Mouse (Mus musculus) hindbrain, embryonic 12.5 days (tissue): ENCODE data around the gene Tjp3. TPM values are rescaled to one million over a fixed set of nuclear protein-coding genes. Genes with fewer than 3 reads are reported as not detected.

ENCODE experiments used
- ATAC-seq: fragments of 200-750 bp; cut with Nextera tagmentation; 2 replicates; pipeline ENCODE4 v1.8.0; 2017; ENCODE audit warnings: moderate TSS enrichment; ENCODE audit not compliant: low FRiP score
- H3K27ac ChIP-seq: fragments of 300-500 bp; sonication (generic); 2 replicates; pipeline ENCODE4 v1.5.1; 2016; ENCODE audit warnings: mild to moderate bottlenecking
- H3K27me3 ChIP-seq: fragments of 300-500 bp; sonication (generic); 2 replicates; pipeline ENCODE4 v1.6.1; 2016; ENCODE audit warnings: mild to moderate bottlenecking
- H3K36me3 ChIP-seq: fragments of 300-500 bp; sonication (generic); 2 replicates; pipeline ENCODE4 v1.6.1; 2016; ENCODE audit warnings: mild to moderate bottlenecking
- H3K4me1 ChIP-seq: fragments of 300-500 bp; sonication (generic); 2 replicates; pipeline ENCODE4 v1.6.1; 2016
- H3K4me2 ChIP-seq: fragments of 300-500 bp; sonication (generic); replicated peaks from 2 replicates; pipeline ENCODE4 v1.6.1; 2016; ENCODE audit warnings: mild to moderate bottlenecking
- H3K4me3 ChIP-seq: fragments of 300-500 bp; sonication (generic); 2 replicates; pipeline ENCODE4 v1.5.1; 2016; ENCODE audit warnings: mild to moderate bottlenecking
- H3K9ac ChIP-seq: fragments of 300-500 bp; sonication (generic); 2 replicates; pipeline ENCODE4 v1.6.1; 2016; ENCODE audit warnings: mild to moderate bottlenecking, moderate library complexity
- H3K9me3 ChIP-seq: fragments of 300-500 bp; sonication (generic); replicated peaks from 2 replicates; pipeline ENCODE4 v1.6.1; 2016; ENCODE audit warnings: mild to moderate bottlenecking
- WGBS: fragments of 180-500 bp; shearing (Covaris S2); methylation state at CpG from one replicate; pipeline ENCODE4 v1.1.7; 2016; 5-methylcytosine and 5-hydroxymethylcytosine counted together
- polyA plus RNA-seq: library from polyadenylated mRNA; unstranded; fragments of >200 nt; fragmentation: Nextera tagmentation; extraction: Ambion mirVana; gene quantifications from 2 replicates; pipeline ENCODE4 v1.2.1, GENCODE M21; 2016

Tjp3 gene
- polyA plus RNA-seq, 1 experiment from 2014 or later: 6.8 TPM

GRCm38 (mm10) chr10:81272356-81272755, 19.0 kb downstream of the Tjp3 start:
- Histone ChIP-seq H3K27me3 (no peaks in the 10 kb centered on the region), H3K36me3 (peaks cover 33% of the 10 kb centered on the region), H3K4me3 (no peak overlapping the region), H3K9me3 (peaks cover 2% of the 10 kb centered on the region; the same call in 1 of the 2 replicates), H3K9ac (no peak overlapping the region), H3K27ac (no peak overlapping the region), H3K4me2 (no peak overlapping the region), H3K4me1 (peaks cover 9% of the 10 kb centered on the region)
- 92% methylated on average over 21 of the region's 21 CpGs for WGBS
- ATAC-seq: no peak

GRCm38 (mm10) chr10:81268643-81269412, 22.6 kb downstream of the Tjp3 start:
- Histone ChIP-seq H3K4me3 (peak overlapping the region; percentile 69), H3K9me3 (no peaks in the 10 kb centered on the region), H3K27ac (no peak overlapping the region), H3K36me3 (peaks cover 47% of the 10 kb centered on the region), H3K4me2 (peak overlapping the region; percentile 66), H3K4me1 (peaks cover 18% of the 10 kb centered on the region), H3K27me3 (no peaks in the 10 kb centered on the region), H3K9ac (peak overlapping the region; percentile 78)
- WGBS: 81% methylated on average over 16 of the region's 16 CpGs
- no peak for ATAC-seq

GRCm38 (mm10) chr10:81268056-81268455, 23.3 kb downstream of the Tjp3 start:
- ATAC-seq: peak; percentile 31; the same call in 1 of the 2 replicates
- Histone ChIP-seq H3K27me3 (no peaks in the 10 kb centered on the region), H3K9ac (peak overlapping the region; percentile 78), H3K4me2 (peak overlapping the region; percentile 66), H3K36me3 (peaks cover 46% of the 10 kb centered on the region), H3K27ac (no peak overlapping the region), H3K4me1 (peaks cover 18% of the 10 kb centered on the region), H3K4me3 (peak overlapping the region; percentile 69), H3K9me3 (no peaks in the 10 kb centered on the region)
- 4% methylated on average over 23 of the region's 23 CpGs for WGBS

GRCm38 (mm10) chr10:81266211-81267105, 24.9 kb downstream of the Tjp3 start, which contains the start of the genes Mrpl54 and Apba3:
Gene Mrpl54 (minus strand): TSS chr10:81266934.
Gene Apba3 (plus strand): TSS chr10:81266960.
- under 1% methylated on average over 48 of the region's 48 CpGs for WGBS
- Histone ChIP-seq H3K4me3 (peak within 1 kb of the TSS; percentile 69), H3K27me3 (no peaks in the 10 kb centered on the region), H3K9me3 (no peaks in the 10 kb centered on the region), H3K4me1 (peaks cover 18% of the 10 kb centered on the region), H3K4me2 (peak within 1 kb of the TSS; percentile 66), H3K27ac (peak within 1 kb of the TSS; percentile 80; the same call in 1 of the 2 replicates), H3K36me3 (peaks cover 45% of the 10 kb centered on the region), H3K9ac (peak within 1 kb of the TSS; percentile 73)
- peak; percentile 93 for ATAC-seq

GRCm38 (mm10) chr10:81265540-81265939, 25.8 kb downstream of the Tjp3 start:
- Histone ChIP-seq H3K4me2 (peak overlapping the region; percentile 60), H3K9me3 (0 out of 2 replicates have a peak, but pooled peaks cover 2% of the 10 kb centered on the region)

GRCm38 (mm10) chr10:81261025-81261424, 30.4 kb downstream of the Tjp3 start:
- WGBS: 94% methylated on average over 4 of the region's 4 CpGs
- no peak for ATAC-seq
- Histone ChIP-seq H3K27me3 (peaks cover 47% of the 10 kb centered on the region), H3K9ac (no peak overlapping the region), H3K27ac (no peak overlapping the region), H3K4me3 (no peak overlapping the region), H3K4me1 (peaks cover 29% of the 10 kb centered on the region), H3K36me3 (peaks cover 45% of the 10 kb centered on the region), H3K4me2 (no peak overlapping the region), H3K9me3 (0 out of 2 replicates have a peak, but pooled peaks cover 4% of the 10 kb centered on the region)

More at GRCm38 (mm10) chr10:81265540-81265939, 25.8 kb downstream of the Tjp3 start:
- Histone ChIP-seq H3K27me3 (peaks cover 4% of the 10 kb centered on the region), H3K9ac (peak overlapping the region; percentile 73; the same call in 1 of the 2 replicates), H3K27ac (no peak overlapping the region), H3K36me3 (peaks cover 43% of the 10 kb centered on the region), H3K4me1 (peaks cover 18% of the 10 kb centered on the region), H3K4me3 (peak overlapping the region; percentile 63; the same call in 1 of the 2 replicates)
- 91% methylated on average over 8 of the region's 8 CpGs for WGBS
- 0 out of 2 replicates have a peak, but pooled peaks have one; percentile 3 for ATAC-seq

GRCm38 (mm10) chr10:81259225-81259884, 32.0 kb downstream of the Tjp3 start:
- Histone ChIP-seq H3K4me1 (peaks cover 20% of the 10 kb centered on the region), H3K36me3 (peaks cover 36% of the 10 kb centered on the region), H3K9me3 (0 out of 2 replicates have a peak, but pooled peaks cover 4% of the 10 kb centered on the region), H3K4me3 (no peak overlapping the region), H3K27ac (no peak overlapping the region), H3K9ac (peak overlapping the region; percentile 38; the same call in 1 of the 2 replicates), H3K4me2 (0 out of 2 replicates have a peak overlapping the region, but pooled peaks have one; percentile 6), H3K27me3 (peaks cover 56% of the 10 kb centered on the region)
- WGBS: 45% methylated on average over 21 of the region's 21 CpGs
- no peak; the same call in 1 of the 2 replicates for ATAC-seq

GRCm38 (mm10) chr10:81257158-81258039, 34.0 kb downstream of the Tjp3 start:
- H3K9ac ChIP-seq: peak overlapping the region; percentile 46
- H3K4me2 ChIP-seq: peak overlapping the region; percentile 76
- H3K9me3 ChIP-seq: 0 out of 2 replicates have a peak, but pooled peaks cover 4% of the 10 kb centered on the region
- H3K27me3 ChIP-seq: peaks cover 75% of the 10 kb centered on the region
- WGBS: 3% methylated on average over 62 of the region's 62 CpGs
- peaks cover 17% of the 10 kb centered on the region for H3K36me3 ChIP-seq
- peaks cover 28% of the 10 kb centered on the region for H3K4me1 ChIP-seq
- no peak for ATAC-seq
- H3K27ac ChIP-seq: no peak overlapping the region
- H3K4me3 ChIP-seq: peak overlapping the region; percentile 42

- Histone ChIP-seq H3K4me1 (peaks cover 32% of the 10 kb centered on the region), H3K27me3 (peaks cover 91% of the 10 kb centered on the region), H3K4me2 (no peak overlapping the region), H3K27ac (no peak overlapping the region), H3K9ac (no peak overlapping the region), H3K36me3 (0 out of 2 replicates have a peak, but pooled peaks cover 1% of the 10 kb centered on the region), H3K9me3 (no peaks in the 10 kb centered on the region), H3K4me3 (no peak overlapping the region)
- ATAC-seq: no peak
- WGBS: 65% methylated on average over 1 of the region's 1 CpGs
These were observed 36.5 kb downstream of the Tjp3 start for GRCm38 (mm10) chr10:81254886-81255285.

- ATAC-seq: peak; percentile 62
- Histone ChIP-seq H3K9ac (no peak within 1 kb of the TSS), H3K4me3 (peak within 1 kb of the TSS; percentile 25), H3K27me3 (peaks cover 76% of the 10 kb centered on the region), H3K4me1 (peaks cover 22% of the 10 kb centered on the region), H3K36me3 (0 out of 2 replicates have a peak, but pooled peaks cover 8% of the 10 kb centered on the region), H3K9me3 (no peaks in the 10 kb centered on the region), H3K27ac (peak within 1 kb of the TSS; percentile 31; the same call in 1 of the 2 replicates), H3K4me2 (peak within 1 kb of the TSS; percentile 49)
- 8% methylated on average over 44 of the region's 44 CpGs for WGBS
These were observed 38.7 kb downstream of the Tjp3 start, which contains the start of gene Matk for GRCm38 (mm10) chr10:81252424-81253419. Gene Matk (plus strand): TSS chr10:81252935.
